Mouse (Mus musculus) brain, adult 2 months (tissue): ENCODE data around the gene Ppp4r1.

Source experiments
- DNase-seq: peaks from one replicate; pipeline ENCODE4 v3.0.0; 2011; ENCODE audit warnings: low read depth, low spot score

Gene Ppp4r1

DNA sequence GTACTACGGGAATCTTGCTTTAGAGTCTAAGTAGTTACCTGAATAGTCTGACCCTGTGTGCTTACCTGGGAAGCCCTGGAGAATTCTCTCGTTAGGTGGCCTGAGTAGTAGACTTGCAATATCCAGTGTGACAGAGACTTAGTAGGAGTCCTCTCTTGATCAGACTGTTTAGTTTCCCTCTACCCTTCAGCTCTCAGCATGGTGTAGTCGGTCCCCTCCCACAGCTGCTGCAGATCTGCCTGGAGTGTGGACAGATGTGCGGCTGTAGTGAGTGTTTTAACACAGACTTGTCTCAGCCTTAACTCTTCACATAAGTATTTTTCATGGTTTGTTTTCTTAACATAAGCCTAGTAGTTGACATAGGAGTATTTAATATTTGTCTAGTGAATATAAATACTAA is 19.7 kb downstream of the Ppp4r1 start:
- DNase-seq: no peak

DNA sequence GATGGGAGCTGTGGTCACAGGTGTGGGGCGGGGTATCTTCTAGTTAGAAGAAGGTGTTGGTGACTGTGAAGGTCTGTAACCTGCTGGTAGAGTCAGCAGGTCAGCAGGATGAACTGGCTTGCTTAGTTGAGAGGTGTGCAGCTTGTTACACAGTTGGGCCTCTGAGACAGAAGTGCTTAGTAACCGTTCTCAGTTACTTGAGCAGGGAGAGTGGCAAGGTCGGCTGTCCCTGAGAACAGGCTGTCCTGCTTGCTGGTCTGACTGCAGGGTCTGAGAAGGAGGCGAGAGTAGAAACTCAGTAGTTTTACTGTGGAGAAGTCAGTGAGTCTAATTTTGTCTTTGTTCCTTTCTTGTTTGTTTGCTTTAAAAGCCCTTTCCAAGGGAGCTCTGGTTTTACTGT is 23.6 kb downstream of the Ppp4r1 start:
- DNase-seq: peak; percentile 21

DNA sequence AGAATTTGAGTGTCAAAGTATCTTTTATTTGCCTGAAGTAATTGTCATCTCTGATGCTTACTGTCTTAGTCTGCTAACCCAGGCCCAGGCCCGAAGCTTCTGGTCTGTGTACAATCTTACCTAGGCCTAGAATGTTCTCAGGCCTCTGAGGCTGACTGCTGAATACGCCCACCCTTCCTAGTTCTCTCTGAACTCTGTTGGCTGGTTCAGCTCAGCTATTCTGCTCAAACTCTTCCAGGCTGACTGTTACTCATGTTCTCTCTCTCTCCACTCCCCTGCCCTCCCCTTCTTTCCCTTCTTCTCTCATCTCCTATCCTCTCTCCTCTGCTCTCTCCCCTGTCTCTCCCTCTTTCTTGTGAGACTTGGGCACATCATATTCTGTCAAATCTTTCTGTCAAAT is 24.0 kb downstream of the Ppp4r1 start:
- DNase-seq: peak; percentile 58

DNA sequence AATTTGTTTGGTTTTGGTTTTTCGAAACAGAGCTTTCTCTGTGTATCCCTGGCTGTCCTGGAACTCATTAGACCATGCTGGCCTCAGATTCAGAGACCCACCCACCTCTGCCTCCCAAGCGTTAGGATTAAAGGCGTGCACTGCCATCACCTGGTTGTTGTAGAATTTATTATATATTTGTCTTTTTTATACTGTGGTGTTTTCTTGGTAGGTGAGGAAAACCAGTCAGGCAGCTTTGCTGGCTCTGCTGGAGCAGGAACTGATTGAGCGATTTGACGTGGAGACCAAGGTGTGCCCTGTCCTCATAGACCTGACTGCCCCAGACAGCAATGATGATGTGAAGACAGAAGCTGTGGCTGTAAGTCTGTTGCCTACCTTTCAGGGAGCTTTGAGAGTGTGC is 28.7 kb downstream of the Ppp4r1 start:
- DNase-seq: no peak

DNA sequence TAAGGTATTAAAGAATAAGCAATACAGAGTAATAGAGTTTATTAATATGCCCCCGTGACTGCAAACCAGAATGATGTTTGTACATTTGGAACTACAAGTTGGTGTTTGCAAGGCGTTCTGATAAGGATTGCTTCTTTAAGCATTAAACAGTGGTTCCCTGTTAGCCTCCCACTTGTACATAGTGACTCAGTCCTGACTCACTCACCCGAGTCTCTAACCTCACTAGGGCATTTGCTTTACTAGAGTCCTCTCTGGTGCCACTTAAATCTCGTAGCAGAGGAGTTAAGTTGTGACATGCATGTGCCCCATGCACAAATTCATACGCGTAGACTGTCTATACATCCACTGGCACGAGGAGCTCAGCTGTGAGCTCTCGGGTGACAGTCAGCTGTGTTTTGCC is 31.4 kb downstream of the Ppp4r1 start:
- peak; percentile 69 for DNase-seq

DNA sequence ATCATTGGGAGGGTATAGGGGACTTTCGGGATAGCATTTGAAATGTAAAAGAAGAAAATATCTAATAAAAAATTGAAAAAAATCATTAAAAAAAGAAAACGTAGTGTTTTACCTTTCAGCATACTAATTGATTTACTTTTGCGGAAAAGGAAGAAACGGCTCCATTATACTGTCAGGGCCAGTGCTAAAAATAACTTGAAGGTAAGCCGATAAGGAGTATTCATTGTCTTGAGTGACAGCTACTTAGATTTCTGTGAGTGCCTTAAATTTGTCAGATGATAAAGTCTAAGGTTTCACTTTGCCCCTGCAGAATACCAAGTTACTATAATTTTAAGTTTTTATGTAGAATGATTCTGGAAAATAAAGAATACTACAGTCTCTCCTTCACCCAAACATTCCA is 37.8 kb downstream of the Ppp4r1 start:
- DNase-seq: no peak

DNA sequence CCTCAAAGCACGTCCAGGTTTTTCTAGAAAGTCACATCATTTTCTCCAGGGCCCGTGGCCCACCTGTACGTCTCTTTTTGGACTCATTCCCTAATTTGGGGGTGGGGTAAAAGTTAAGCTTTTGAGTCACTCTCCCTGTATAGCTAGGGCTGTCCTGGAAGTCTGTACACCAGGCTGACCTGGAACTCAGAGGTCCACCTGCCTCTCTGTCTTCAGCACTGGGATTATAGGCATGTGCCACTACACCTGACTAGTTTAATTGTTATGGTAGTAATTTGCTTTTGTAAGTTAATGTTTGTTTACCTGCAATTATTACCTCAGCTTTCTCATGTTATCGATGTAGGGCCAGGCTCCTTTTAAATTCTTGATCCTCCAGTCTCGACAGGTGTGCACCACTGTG is 40.0 kb downstream of the Ppp4r1 start:
- DNase-seq: no peak

DNA sequence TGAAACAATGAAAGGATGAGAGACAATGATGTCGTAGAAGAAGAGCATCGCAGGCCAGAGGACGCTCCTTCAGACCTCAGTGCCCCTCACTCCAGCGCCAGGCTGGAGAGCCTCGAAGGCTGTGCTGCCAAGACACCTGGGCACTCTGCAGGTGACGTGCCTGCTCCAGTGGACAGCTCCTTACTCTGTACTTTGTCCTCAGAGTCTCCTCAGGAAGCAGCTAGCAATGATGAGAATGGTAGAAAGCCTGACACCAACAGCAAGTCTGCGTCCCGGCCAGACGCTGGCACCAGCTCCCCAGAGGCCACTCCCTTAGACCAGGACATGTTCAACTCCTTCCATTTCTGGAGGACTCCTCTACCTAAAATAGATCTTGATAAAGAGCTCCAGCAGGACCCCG is 41.9 kb downstream of the Ppp4r1 start:
- no peak for DNase-seq

DNA sequence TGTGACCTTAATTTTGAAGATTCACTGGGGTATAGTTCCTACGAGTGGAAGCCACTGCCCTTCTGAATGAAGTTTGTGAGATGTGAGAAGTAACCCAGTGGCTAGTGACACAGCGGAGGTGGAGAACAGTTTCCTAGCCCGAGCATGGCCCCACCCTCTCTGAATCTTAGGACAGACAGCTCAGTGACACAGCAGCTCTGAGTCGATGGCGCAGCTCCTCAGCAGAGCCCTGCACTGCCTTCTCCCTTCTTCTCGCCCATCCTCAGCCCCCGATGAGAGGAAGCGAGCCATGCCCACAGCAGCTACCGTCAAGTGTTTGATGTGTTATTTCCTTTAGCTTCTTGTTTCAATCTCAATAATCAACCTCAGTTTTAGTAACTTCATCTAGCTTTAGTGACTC is 43.9 kb downstream of the Ppp4r1 start:
- DNase-seq: no peak

DNA sequence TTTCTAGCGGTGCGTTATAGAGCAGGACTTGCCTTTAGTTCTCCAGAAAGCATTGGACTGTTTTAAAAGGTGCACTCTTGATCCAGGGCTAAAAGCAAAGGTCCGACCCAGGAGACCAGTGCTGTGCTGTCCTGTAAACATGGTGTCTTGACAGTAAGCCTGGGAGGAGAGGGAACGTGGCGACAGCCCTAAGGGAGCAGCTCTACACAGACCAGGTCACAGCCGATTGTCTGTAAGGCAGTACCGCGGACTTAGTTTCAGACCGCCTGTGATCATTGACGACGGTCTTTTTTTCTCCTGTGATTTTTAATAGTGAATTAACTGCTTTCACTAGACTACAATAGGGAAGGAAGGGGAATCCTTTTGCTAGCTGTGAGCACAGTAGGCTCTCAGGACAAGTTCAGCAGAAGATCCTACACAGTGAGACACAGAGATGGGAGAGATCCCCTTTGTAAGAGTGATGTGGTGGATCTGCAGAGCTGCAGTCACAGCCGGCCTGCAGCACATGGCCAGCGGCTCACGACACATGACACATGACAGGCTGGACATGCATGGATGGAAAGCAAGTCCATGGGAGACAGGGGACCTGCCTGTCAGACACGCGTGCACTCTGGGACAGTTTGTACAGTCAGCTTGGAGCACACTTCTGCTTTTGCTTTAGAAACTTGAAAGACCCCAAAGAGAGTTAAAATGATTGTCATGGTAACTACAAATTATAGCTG is 44.9 kb downstream of the Ppp4r1 start:
- no peak for DNase-seq

DNA sequence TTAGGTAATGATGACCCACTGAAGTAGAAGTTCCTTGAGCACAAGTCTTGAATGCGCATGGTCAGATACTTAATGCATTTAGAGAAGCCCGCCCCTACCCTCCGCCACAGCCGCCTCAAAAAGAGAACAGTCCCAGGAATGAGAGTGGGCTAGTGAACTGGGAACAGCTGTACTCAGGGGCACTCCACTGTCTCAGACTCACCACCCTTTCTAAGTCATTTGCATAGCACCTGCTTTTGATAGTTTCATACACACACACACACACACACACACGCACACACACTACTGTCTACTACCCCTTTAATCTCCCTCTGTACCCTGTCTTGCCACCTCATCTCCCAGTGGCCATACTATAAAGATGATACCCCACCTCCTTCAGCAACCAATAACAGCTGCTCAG is 45.5 kb downstream of the Ppp4r1 start:
- no peak for DNase-seq

DNA sequence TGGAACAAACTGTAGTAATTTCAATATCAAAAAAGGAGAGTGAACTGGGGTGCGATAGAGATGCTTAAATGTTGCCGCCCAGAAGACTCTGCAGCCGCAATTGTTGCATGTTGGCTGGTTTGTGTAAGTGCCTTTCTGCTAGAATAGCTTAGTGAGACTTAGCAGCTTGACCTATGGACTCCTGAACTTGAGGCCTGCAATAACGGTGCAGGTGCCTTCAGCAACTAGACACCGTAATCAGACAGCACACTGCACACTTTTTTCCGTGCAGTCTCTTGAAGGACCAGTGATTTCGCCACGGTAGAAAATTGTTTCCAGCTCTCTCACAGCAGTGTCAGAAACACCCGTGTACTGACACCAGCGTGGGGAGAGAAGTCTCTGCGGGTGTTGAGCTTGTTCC is 46.6 kb downstream of the Ppp4r1 start:
- no peak for DNase-seq

DNA sequence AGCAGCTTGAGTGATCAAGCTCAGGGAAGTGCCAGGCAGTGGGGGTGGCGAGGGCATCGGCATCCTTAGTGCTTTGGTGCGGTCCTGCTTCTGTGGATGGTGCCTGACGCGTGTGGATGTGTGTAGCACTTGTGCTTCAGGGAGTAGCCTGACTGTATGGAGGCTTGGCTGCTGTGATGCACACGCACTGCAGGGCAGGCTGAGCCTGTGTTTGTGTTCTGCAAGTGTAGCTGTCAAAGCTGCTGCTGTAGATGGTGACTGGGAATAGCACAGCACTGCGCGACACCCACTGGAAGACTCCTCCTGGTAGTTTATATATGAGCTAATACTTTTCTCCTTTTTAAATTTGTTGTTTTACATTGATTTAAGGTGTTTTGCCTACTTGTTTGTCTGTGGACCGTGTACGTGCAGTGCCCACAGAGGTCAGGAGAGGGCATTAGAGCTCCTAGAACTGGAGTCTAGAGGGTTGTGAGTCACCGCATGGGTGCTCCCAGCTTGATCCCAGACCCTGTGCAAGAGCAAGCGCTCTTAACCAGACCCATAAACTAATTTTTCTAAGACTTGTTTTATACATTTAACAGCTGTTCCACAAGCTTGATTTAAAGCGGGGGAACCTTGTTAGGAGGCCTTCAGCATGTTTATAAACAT is 48.0 kb downstream of the Ppp4r1 start:
- DNase-seq: peak; percentile 71

DNA sequence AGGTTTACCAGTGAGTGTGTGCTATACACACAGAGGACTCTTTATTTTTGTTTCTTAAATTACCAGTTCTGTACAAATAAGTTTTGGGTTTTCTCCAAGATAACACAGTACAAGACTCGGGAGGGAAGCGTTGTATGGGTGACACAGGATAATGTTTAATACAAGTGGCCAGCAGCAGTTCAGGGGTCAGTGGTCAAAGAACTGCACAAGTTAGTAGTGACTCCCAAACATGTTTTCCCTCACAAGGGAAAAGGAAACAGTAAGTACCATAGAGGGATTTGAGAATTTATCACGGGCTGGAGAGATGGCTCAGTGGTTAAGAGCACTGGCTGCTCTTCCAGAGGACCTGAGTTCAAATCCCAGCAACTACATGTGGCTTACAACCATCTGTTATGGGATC is 51.5 kb downstream of the Ppp4r1 start:
- no peak for DNase-seq

DNA sequence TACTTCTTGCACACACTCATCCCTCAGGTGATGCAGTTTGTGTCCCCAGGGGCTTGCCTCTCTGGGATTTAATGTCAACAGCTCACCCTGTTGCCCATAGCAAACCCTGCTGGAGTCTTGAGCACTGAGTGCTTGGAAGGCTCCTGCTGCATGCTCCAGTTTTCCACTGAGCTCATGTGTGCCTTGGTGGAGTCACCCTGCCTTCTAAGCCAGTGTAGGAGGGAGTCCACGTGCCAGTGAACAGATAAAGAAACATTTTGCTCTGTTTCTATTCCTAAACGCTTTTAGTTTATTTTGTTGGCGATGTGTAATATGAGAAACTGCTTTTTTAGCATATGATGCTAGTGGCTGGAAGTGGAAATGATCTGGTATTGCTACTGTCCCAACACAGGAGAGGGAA is 54.4 kb downstream of the Ppp4r1 start:
- DNase-seq: peak; percentile 83

DNA sequence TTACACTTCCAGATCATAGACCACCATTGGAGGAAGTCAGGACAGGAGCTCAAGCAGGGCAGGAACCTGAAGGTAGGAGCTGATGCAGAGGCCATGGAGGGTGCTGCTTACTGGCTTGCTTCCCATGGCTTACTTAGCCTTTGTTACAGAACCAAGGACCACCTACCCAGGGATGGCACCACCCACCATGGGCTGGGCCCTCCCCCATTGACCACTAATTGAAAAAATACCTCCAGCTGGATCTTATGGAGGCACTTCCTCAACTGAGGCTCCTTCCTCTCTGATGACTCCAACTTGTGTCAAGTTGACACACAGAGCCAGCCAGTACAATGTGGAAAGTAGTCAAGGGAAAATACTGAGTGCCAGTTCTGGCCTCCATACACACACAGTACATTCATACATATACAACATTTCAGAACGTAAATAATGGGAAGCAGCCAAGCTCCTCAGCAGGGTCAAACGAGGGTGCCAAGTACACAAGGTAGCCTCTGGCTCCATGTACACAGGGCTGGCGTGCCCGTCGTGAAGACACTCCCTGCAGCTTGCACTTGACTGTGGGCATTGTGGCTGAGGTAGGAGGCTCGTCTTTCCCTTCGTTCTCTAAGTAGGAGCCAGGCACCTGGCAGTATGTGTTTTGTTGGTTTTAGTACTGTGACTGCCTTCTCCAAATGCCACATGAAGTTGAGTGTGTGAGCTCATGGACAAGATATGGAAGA is 57.3 kb downstream of the Ppp4r1 start:
- no peak for DNase-seq

DNA sequence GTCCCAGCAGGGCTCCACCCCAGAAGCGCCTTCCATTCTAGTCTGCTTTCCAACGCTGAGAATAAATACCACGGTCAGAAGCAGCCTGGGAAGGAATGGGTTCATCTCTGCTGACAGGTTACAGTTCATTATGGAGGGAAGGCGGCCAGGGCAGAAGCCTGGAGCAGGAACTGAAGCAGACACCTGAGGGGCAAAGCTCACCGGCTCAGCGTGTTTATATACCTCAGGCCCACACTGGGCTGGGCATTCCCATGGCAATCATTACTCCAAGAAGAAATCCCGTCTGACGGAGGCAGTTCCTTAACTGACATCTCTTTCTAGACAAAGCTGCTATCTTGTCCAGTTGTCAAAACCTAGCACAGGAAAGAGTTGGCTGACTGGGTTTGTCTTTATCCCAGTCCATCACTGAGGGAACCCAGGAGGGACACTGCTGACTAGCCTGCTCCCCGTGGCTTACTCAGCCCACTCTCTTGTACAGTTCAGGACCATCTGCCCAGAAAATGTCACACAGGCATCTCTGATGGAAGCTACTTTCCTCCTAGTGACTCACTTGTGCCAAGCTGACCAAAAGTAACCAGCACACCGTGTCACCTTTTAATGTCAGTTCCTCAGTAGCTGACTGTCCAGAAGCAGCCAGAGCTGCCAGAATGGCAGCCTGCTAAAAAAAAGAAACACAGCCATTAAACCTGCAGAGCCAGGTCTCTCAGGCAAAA is 60.5 kb downstream of the Ppp4r1 start:
- DNase-seq: peak; percentile 73

DNA sequence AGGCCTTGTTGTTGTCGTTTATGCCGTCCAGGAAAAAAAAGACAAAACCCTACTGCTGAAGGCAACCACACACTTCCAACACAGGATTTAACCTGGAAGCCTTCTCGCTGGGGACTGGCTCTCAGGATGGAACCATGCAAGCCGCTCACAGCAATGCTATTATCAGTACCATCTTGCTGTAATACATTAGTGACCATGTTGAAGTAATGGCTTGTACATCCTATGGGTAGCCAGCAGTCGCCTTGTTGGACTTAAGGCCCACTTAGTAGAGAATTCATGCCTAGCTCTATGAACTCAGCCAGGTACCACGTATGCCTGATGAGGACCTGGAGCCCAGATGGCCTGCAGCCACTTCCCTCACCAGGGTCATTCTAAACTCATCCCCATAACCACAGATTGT is 63.0 kb downstream of the Ppp4r1 start:
- no peak for DNase-seq

DNA sequence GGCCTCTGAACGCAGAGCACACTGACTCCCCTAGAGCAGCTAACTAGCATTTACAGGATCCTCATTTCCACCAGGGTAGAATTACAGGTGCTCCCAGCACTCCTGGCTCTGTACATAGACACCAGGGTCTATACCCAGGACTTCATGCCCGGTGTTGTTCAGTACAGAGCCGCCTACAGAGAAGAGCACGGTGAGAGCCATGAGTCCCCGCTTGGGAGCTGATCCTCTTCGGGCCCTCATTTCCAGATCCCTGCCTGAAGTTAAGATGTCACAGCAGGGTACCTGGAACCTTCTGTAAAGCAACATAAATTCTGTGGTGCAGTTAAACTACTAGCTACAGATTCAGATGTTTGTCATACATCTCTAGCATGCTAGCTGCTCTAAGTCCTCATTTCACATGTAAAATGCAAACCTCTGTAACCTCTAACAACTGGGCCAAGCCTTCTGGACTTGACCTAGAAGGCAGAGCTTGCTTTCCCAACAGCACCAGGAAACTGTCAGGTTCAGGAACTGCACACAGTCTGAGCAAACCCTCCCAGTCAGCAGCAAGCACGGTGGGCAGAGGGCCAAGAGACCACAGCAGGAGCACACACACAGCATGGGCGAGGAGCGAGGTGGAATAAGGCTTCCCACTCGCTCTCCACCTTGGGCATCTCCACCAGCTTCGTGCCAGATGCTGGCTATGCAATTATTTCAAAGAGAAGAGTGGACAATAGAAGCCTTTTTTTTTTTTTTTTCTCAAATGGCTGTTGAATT is 65.5 kb downstream of the Ppp4r1 start:
- DNase-seq: peak; percentile 71

DNA sequence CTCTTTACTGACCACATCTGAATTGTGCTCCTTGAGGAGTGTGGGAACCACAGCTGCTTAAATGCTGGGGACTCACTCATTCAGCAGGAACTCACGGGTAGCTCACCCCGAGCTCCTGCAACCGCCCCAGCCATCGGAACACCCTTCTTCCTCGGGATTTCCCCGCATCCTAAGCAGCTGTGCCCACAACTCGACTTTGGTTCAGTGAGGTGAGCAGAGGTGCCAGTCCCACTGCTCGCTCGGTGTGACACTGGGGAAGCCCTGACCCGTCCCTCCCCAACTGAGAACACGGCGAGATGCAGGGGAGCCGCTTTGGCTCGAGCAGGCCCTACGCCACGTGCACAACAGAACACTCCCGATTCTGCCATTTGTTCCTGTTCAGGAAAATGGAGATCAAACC is 68.1 kb downstream of the Ppp4r1 start:
- no peak for DNase-seq

DNA sequence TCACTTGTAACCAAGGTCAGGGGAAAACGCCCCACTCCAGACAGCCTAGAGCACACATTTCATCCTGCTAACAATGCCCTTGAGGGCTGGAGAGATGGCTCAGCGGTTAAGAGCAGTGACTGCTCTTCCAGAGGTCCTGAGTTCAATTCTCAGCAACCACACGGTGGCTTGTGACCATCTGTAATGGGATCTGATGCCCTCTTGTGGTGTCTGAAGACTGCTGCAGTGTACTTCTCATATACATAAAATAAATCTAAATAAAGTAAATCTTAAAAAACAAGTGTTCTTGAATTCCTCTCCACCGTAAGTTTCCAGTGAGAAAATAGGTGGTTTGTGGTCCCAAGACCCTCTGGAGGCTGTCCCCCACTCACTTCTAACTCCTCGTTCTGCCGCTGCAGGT is 69.4 kb downstream of the Ppp4r1 start:
- DNase-seq: no peak

DNA sequence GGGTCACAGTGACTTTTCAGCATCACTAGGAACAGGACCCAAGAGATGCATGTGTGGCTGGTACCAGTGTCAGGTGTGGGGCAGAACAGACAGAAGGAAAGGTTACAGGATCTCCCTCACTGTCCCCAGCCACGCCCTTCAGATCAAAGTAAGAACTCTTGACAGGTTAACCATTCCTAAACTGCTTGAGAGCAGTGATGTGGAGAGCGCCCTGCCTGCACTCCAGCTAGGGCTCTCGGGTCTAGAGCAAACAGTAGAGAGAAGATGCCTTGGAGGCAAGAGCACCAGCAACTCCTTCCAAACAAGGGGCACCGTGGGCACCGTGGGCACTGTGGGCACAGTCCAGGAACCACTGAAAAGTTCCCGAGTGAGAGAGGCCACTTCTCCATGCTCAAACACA is 71.0 kb downstream of the Ppp4r1 start:
- no peak for DNase-seq
